Mouse (Mus musculus): ENCODE results near the gene Lbx2. TPM values are rescaled to one million over a fixed set of nuclear protein-coding genes. Genes with fewer than 3 reads are reported as not detected.

The Lbx2 gene
- total RNA-seq (2021), result 1 to 10 TPM in 1 of 2 experiments, under 1 TPM in 1; 0.68 to 1.1 TPM

- intact Hi-C loops (cut with DNase I), result no loop called here
- DNase-seq, result peak in 1 of 2 experiments; percentile 18
These were observed at the start of gene Lbx2 for GRCm38 (mm10) chr6:83086121-83087035. Gene Lbx2 (plus strand): TSS chr6:83086367.

DNA sequence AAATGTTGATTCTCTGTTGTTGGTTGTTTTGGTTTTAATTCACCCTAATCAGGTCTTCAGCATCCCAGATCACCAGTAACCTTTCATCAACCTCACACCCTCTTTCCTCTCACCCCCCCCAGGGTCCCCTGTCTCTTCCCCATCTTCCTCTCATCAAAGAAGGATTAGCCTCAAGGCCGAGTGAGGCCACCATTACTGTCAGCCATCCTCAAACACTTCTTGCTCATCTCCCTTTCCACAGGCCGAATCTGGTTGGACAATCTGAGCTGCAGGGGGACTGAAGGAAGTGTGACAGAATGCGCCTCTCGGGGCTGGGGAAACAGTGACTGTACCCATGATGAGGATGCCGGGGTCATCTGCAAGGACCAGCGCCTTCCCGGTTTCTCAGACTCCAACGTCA lies 49.0 kb upstream of the Lbx2 start:
- DNase-seq, result no peak
- intact Hi-C loops (cut with DNase I), result no loop called here

GRCm38 (mm10) chr6:83038496-83039012 lies 47.6 kb upstream of the Lbx2 start:
- intact Hi-C loops (cut with DNase I), result no loop called here
- DNase-seq, result peak; percentile 90 to 96

DNA sequence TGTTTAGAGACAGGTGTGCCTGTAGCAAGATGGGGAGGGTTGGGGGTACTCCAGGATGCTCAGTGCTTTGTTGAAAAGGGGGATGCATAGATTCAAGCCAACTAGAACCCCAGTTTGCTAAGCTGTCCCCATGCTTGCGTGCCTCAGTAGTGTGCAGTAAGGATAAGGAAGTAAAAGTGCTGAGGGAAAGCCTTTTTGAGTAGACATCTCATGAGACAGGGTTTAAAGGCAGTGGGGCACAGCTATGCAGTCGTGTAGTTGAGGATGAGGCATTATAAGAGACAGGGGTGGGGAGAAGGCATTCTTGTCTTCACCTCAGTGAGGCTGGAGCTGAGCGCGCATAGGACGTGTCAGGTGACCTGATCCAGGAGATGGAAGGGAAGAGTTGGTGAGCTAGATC lies 45.6 kb upstream of the Lbx2 start:
- intact Hi-C loops (cut with DNase I), result no loop called here

DNA sequence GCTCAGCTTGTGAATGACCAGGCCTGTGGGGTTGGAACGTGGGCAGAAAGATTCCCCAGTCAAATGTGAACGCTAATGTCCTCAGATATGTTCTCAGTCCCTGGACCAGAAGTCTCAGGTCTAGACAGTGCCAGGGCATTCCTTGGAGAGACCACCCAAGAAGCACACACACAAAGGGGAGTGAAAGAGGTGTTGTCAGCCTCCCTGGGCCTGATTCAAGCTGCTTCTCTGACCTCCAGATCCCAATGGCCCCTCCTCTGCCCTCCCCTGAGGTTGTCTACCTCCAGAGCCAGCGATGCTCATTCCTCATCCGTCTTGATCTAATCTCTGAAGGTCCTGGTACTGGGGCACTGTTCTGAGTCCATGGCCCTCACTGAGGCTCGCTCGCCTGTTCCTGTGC lies 42.6 kb upstream of the Lbx2 start:
- intact Hi-C loops (cut with DNase I), result no loop called here
- DNase-seq, result no peak

More for the DNA sequence above, 45.6 kb upstream of the Lbx2 start:
- DNase-seq, result no peak

DNA sequence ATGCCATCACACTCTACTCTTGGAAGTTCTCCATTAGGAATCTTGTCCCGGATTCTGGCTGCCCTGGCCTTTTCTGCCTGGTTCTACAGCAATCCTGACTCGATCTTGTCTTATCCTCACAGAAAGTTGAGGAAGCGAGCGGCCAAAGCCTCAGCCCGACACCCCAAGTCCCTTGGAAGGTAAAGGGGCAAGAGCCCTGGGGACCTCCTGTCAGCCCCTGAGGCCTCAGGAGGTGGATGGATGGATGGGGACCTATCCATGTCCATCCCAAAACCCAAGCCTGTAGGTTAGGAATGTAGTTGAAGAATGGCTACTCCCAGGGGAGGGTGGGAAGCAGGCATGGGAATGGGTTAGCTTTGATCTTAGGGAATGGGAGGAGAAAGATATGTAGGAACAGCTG lies 42.2 kb upstream of the Lbx2 start:
- intact Hi-C loops (cut with DNase I), result no loop called here
- no peak for DNase-seq

DNA sequence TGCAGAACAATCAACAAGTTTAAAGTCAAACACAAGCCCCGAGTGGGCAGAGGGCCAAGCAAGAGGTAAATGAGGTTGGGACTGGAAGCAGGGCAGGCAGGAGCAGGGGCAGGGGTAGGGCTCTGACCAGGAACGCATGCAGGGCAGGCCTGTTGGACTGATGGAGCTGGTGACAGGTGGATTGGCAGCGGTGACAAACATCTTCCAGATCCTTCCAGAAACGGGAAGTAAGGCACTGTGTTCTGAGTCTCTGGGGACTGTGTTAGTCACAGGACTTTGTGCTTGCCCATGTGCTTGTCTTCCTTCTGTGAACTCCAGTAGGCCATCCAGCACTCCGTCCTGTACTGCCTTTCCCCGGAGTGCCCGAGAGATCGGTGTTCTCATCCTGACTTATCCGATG lies 41.4 kb upstream of the Lbx2 start:
- peak; percentile 38 to 39 for DNase-seq
- intact Hi-C loops (cut with DNase I), result no loop called here

- no peak for DNase-seq
- intact Hi-C loops (cut with DNase I), result no loop called here
These were observed 36.8 kb upstream of the Lbx2 start for GRCm38 (mm10) chr6:83049367-83049766.

DNA sequence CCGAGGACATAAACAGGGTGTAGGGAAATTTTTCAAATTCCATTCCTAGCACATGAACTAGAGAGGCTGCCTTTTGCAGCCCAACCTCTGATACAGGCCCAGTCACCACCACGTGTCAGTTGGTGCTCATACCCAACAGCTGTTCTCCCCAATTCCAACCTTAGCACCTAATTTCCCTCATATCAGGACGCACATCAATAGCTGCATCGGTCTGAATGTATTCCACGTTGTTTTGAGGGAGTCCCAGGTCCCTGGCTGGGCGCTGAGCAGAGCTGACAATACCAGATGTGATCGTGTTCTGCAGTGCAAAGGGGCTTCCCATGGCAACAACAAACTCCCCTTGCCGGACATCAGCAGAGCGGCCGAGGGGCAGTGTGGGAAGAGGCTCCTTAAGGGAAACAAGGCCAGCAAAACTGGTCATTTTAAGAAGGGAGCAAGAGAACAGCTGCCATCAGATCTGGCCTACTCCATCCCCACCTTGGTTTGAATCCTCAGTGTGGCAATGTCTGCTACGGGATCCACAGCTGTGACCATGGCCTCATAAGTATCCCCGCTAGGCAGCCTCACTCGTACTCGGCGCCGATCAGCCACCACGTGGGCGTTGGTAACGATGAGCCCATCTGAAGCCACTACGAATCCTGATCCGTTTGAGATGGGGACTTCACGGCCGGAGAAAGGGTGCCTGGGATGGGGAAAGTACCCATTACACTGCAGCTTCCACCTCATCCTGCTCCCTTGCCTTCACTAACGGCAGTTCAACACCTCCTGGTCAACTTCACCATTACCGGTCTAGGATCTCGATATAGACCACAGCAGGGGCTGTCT lies 32.8 kb upstream of the Lbx2 start:
- peak; percentile 32 to 36 for DNase-seq
- intact Hi-C loops (cut with DNase I), result loop anchor here (5.0 kb wide), 1 partner anchor 364 kb away; no protein-coding TSS in a partner anchor

- peak; percentile 95 for DNase-seq
- intact Hi-C loops (cut with DNase I), result loop anchor here (1.0 to 5.0 kb wide), 4 partner anchors 24 to 363 kb away; partner anchors contain the start of genes Ccdc142 and Gm42688
These were observed 31.9 kb upstream of the Lbx2 start, which contains the start of gene Aup1 for GRCm38 (mm10) chr6:83054074-83054851. Gene Aup1 (plus strand): TSS chr6:83054521.

GRCm38 (mm10) chr6:83054871-83055431 lies 31.2 kb upstream of the Lbx2 start, which contains the start of gene Htra2:
Gene Htra2 (minus strand): TSS chr6:83055273.
- no peak for DNase-seq
- intact Hi-C loops (cut with DNase I), result loop anchor here (1.0 to 5.0 kb wide), 4 partner anchors 23 to 362 kb away; partner anchors contain the start of genes Ccdc142 and Gm42688

GRCm38 (mm10) chr6:83057790-83058189 lies 28.4 kb upstream of the Lbx2 start, which contains the start of gene Dqx1:
Gene Dqx1 (plus strand): TSS chr6:83057844.
- no peak for DNase-seq
- intact Hi-C loops (cut with DNase I), result no loop called here

GRCm38 (mm10) chr6:83058725-83059124 lies 27.4 kb upstream of the Lbx2 start:
- intact Hi-C loops (cut with DNase I), result no loop called here

DNA sequence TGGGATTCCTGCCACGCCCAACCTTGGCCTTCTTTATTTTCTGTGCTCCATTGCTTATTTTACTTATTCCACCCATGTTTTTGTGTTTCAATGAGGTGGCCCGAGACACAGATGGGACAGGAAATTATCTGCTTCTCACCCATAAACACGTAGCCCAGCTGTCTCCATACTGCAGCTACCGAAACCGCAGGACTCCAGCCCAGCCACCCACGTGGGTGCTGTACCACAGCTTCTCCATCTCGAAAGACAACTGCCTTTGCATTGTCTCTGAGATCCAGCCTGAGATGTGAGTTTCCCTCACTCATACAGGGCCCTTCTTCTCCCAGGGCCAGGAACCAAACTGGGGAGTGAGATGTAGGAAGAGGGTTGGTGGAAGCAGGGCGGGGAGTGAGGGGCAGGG lies 20.2 kb upstream of the Lbx2 start:
- intact Hi-C loops (cut with DNase I), result no loop called here
- DNase-seq, result no peak

More at GRCm38 (mm10) chr6:83058725-83059124, 27.4 kb upstream of the Lbx2 start:
- no peak for DNase-seq

DNA sequence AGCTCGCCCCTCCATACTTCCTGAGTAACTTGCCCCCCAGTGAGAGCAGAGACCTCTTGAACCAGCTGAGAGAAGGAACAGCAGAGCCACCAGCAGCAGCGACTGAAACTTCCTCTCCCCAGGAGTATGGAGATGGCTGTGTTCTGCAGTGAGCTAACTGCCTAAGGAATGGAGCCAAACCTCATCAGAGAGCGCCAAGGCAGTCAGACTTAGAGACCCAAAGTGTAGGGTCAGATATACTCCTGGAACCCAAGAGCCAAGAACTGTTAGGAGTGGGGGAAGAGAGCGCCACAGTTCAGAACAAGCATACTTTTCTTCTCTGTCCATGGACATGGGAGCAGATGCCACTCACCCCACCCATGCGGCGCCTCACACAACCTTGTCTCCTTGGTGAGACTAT lies 19.7 kb upstream of the Lbx2 start:
- intact Hi-C loops (cut with DNase I), result no loop called here
- no peak for DNase-seq

GRCm38 (mm10) chr6:83068221-83068620 lies 17.9 kb upstream of the Lbx2 start:
- DNase-seq, result no peak
- intact Hi-C loops (cut with DNase I), result no loop called here

DNA sequence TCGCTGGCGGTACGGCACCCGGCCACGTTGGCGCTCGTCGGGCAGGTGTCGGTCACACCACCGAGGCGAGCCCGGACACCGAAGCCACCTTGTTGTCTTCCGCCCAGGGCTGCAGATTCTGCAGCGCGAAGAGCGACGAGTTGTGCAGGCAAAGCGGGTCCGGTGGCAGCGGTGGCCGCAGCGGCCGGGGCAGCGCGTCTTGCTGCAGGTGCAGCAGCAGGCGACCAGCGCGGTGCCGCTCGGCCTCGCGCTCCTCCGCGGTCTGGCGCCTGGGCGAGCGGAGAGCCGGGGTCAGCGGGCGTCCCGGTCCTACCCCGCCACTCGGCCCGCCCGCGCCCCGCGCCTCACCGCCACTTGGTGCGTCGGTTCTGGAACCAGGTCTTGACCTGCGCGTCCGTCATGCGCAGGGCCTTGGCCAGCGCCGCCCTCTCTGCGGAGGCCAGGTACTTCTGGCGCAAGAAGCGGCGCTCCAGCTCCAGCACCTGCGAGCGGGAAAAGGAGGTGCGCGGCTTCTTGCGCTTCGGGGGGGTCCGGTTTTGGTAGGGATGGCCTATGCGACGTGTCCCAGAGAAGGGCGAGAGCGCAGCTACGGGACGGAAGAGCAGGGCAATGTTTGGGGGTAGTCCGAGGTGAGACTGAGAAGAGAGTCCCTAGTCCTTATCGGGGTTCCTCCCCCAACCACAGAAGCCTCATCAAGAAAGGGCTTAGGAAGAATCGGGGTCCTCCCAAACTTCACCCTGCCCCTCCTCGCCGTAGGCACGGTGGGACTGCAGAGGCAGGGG lies 17.3 kb upstream of the Lbx2 start:
- intact Hi-C loops (cut with DNase I), result no loop called here
- DNase-seq, result no peak

GRCm38 (mm10) chr6:83069488-83070246 lies 16.5 kb upstream of the Lbx2 start:
- peak in 1 of 2 experiments; percentile 28 for DNase-seq
- intact Hi-C loops (cut with DNase I), result no loop called here

GRCm38 (mm10) chr6:83070247-83070310 lies 16.1 kb upstream of the Lbx2 start, which contains the start of gene Tlx2:
Gene Tlx2 (minus strand): TSS chr6:83070293.
- intact Hi-C loops (cut with DNase I), result no loop called here
- no peak for DNase-seq

Data from heart, postnatal 36 days (tissue).